Mouse (Mus musculus): ENCODE measurements around the gene Slc35f1. TPM values are rescaled to one million over a fixed set of nuclear protein-coding genes. Genes with fewer than 3 reads are reported as not detected.
"Not testable (repeated sequence)": the region's sequence is repeated elsewhere in the genome, so short reads cannot be mapped to it uniquely, and the experiment has no call there.

The Slc35f1 gene
- polyA plus RNA-seq, 1 experiment from 2014 or later, result 4.3 TPM

- no peaks in the 10 kb centered on the region for H3K27me3 ChIP-seq
- ATAC-seq (ENCODE audit: insufficient number of reproducible peaks, insufficient read depth, low FRiP score, low TSS enrichment, low read depth), result no peak
- WGBS, result 62% methylated on average over 6 of the region's 6 CpGs
- H3K27ac ChIP-seq, result no peak overlapping the region
- H3K4me2 ChIP-seq, result no peak overlapping the region
- H3K4me1 ChIP-seq, result no peaks in the 10 kb centered on the region
- H3K36me3 ChIP-seq, result no peaks in the 10 kb centered on the region
- no peak overlapping the region for H3K9ac ChIP-seq
- no peak overlapping the region for H3K4me3 ChIP-seq
- H3K9me3 ChIP-seq, result no peaks in the 10 kb centered on the region
Measured at GRCm38 (mm10) chr10:52877263-52878021, 187.1 kb downstream of the Slc35f1 start.

GRCm38 (mm10) chr10:52878093-52878801 is 187.9 kb downstream of the Slc35f1 start:
- ATAC-seq (ENCODE audit: insufficient number of reproducible peaks, insufficient read depth, low FRiP score, low TSS enrichment, low read depth), result no peak
- H3K4me3 ChIP-seq, result no peak overlapping the region
- H3K9ac ChIP-seq, result no peak overlapping the region
- H3K9me3 ChIP-seq, result no peaks in the 10 kb centered on the region
- WGBS, result 50% methylated on average over 4 of the region's 4 CpGs
- H3K36me3 ChIP-seq, result no peaks in the 10 kb centered on the region
- H3K27ac ChIP-seq, result no peak overlapping the region
- no peaks in the 10 kb centered on the region for H3K4me1 ChIP-seq
- no peaks in the 10 kb centered on the region for H3K27me3 ChIP-seq
- no peak overlapping the region for H3K4me2 ChIP-seq

GRCm38 (mm10) chr10:52896724-52897123 is 206.4 kb downstream of the Slc35f1 start:
- not testable (repeated sequence) for H3K4me3 ChIP-seq; H3K4me2 ChIP-seq; H3K9ac ChIP-seq; H3K9me3 ChIP-seq; H3K36me3 ChIP-seq; H3K27me3 ChIP-seq; H3K27ac ChIP-seq; ATAC-seq (ENCODE audit: insufficient number of reproducible peaks, insufficient read depth, low FRiP score, low TSS enrichment, low read depth); H3K4me1 ChIP-seq

- no peak overlapping the region for H3K4me3 ChIP-seq
- no peaks in the 10 kb centered on the region for H3K27me3 ChIP-seq
- ATAC-seq (ENCODE audit: insufficient number of reproducible peaks, insufficient read depth, low FRiP score, low TSS enrichment, low read depth), result no peak
- H3K9ac ChIP-seq, result no peak overlapping the region
- H3K4me1 ChIP-seq, result no peaks in the 10 kb centered on the region
- no peaks in the 10 kb centered on the region for H3K9me3 ChIP-seq
- no peaks in the 10 kb centered on the region for H3K36me3 ChIP-seq
- 75% methylated on average over 2 of the region's 2 CpGs for WGBS
- no peak overlapping the region for H3K4me2 ChIP-seq
- no peak overlapping the region for H3K27ac ChIP-seq
Measured at GRCm38 (mm10) chr10:52904914-52905313, 214.6 kb downstream of the Slc35f1 start.

- Histone ChIP-seq H3K27ac (no peak overlapping the region), H3K27me3 (no peaks in the 10 kb centered on the region), H3K4me3 (no peak overlapping the region), H3K9ac (no peak overlapping the region), H3K36me3 (no peaks in the 10 kb centered on the region), H3K4me1 (no peaks in the 10 kb centered on the region), H3K9me3 (no peaks in the 10 kb centered on the region), H3K4me2 (no peak overlapping the region)
- no peak for ATAC-seq (ENCODE audit: insufficient number of reproducible peaks, insufficient read depth, low FRiP score, low TSS enrichment, low read depth)
- WGBS, result 89% methylated on average over 2 of the region's 2 CpGs
Measured at GRCm38 (mm10) chr10:52911762-52912161, 221.4 kb downstream of the Slc35f1 start.

- no peaks in the 10 kb centered on the region for H3K36me3 ChIP-seq
- WGBS, result 80% methylated on average over 5 of the region's 5 CpGs
- no peak for ATAC-seq (ENCODE audit: insufficient number of reproducible peaks, insufficient read depth, low FRiP score, low TSS enrichment, low read depth)
- H3K27ac ChIP-seq, result no peak overlapping the region
- H3K4me2 ChIP-seq, result no peak overlapping the region
- H3K27me3 ChIP-seq, result no peaks in the 10 kb centered on the region
- H3K9ac ChIP-seq, result no peak overlapping the region
- H3K9me3 ChIP-seq, result no peaks in the 10 kb centered on the region
- H3K4me3 ChIP-seq, result no peak overlapping the region
- no peaks in the 10 kb centered on the region for H3K4me1 ChIP-seq
Measured at GRCm38 (mm10) chr10:52918715-52919114, 228.4 kb downstream of the Slc35f1 start.

GRCm38 (mm10) chr10:52923143-52923542 is 232.8 kb downstream of the Slc35f1 start:
- H3K4me3 ChIP-seq, result no peak overlapping the region
- H3K9ac ChIP-seq, result no peak overlapping the region
- H3K4me1 ChIP-seq, result no peaks in the 10 kb centered on the region
- no peak overlapping the region for H3K27ac ChIP-seq
- H3K36me3 ChIP-seq, result no peaks in the 10 kb centered on the region
- ATAC-seq (ENCODE audit: insufficient number of reproducible peaks, insufficient read depth, low FRiP score, low TSS enrichment, low read depth), result no peak
- H3K27me3 ChIP-seq, result no peaks in the 10 kb centered on the region
- 50% methylated on average over 8 of the region's 8 CpGs for WGBS
- no peak overlapping the region for H3K4me2 ChIP-seq
- H3K9me3 ChIP-seq, result no peaks in the 10 kb centered on the region

GRCm38 (mm10) chr10:52926330-52926729 is 236.0 kb downstream of the Slc35f1 start:
- WGBS, result 85% methylated on average over 3 of the region's 3 CpGs
- H3K27me3 ChIP-seq, result no peaks in the 10 kb centered on the region
- H3K9ac ChIP-seq, result no peak overlapping the region
- H3K4me2 ChIP-seq, result no peak overlapping the region
- H3K9me3 ChIP-seq, result no peaks in the 10 kb centered on the region
- H3K4me1 ChIP-seq, result no peaks in the 10 kb centered on the region
- no peak overlapping the region for H3K4me3 ChIP-seq
- no peak overlapping the region for H3K27ac ChIP-seq
- no peak for ATAC-seq (ENCODE audit: insufficient number of reproducible peaks, insufficient read depth, low FRiP score, low TSS enrichment, low read depth)
- no peaks in the 10 kb centered on the region for H3K36me3 ChIP-seq

- no peak overlapping the region for H3K4me3 ChIP-seq
- no peaks in the 10 kb centered on the region for H3K4me1 ChIP-seq
- no peaks in the 10 kb centered on the region for H3K36me3 ChIP-seq
- no peak overlapping the region for H3K9ac ChIP-seq
- no peaks in the 10 kb centered on the region for H3K9me3 ChIP-seq
- H3K4me2 ChIP-seq, result no peak overlapping the region
- H3K27me3 ChIP-seq, result no peaks in the 10 kb centered on the region
- 64% methylated on average over 1 of the region's 1 CpGs for WGBS
- ATAC-seq (ENCODE audit: insufficient number of reproducible peaks, insufficient read depth, low FRiP score, low TSS enrichment, low read depth), result no peak
- no peak overlapping the region for H3K27ac ChIP-seq
Measured at GRCm38 (mm10) chr10:52932159-52932558, 241.8 kb downstream of the Slc35f1 start.

- no peak for ATAC-seq (ENCODE audit: insufficient number of reproducible peaks, insufficient read depth, low FRiP score, low TSS enrichment, low read depth)
- no peak overlapping the region for H3K27ac ChIP-seq
- no peaks in the 10 kb centered on the region for H3K4me1 ChIP-seq
- no peaks in the 10 kb centered on the region for H3K27me3 ChIP-seq
- no peaks in the 10 kb centered on the region for H3K9me3 ChIP-seq
- H3K9ac ChIP-seq, result no peak overlapping the region
- no peak overlapping the region for H3K4me2 ChIP-seq
- no peak overlapping the region for H3K4me3 ChIP-seq
- no peaks in the 10 kb centered on the region for H3K36me3 ChIP-seq
Measured at GRCm38 (mm10) chr10:52934615-52935014, 244.3 kb downstream of the Slc35f1 start.

GRCm38 (mm10) chr10:52940111-52940830 is 249.9 kb downstream of the Slc35f1 start:
- Histone ChIP-seq H3K36me3 (no peaks in the 10 kb centered on the region), H3K4me3 (no peak overlapping the region), H3K9me3 (no peaks in the 10 kb centered on the region), H3K27ac (no peak overlapping the region), H3K4me1 (no peaks in the 10 kb centered on the region), H3K27me3 (no peaks in the 10 kb centered on the region), H3K4me2 (no peak overlapping the region), H3K9ac (no peak overlapping the region)
- 65% methylated on average over 1 of the region's 1 CpGs for WGBS
- ATAC-seq (ENCODE audit: insufficient number of reproducible peaks, insufficient read depth, low FRiP score, low TSS enrichment, low read depth), result no peak

- Histone ChIP-seq H3K27me3 (no peaks in the 10 kb centered on the region), H3K4me2 (no peak overlapping the region), H3K9ac (no peak overlapping the region), H3K4me1 (no peaks in the 10 kb centered on the region), H3K36me3 (no peaks in the 10 kb centered on the region), H3K27ac (no peak overlapping the region), H3K4me3 (no peak overlapping the region), H3K9me3 (no peaks in the 10 kb centered on the region)
- 55% methylated on average over 5 of the region's 5 CpGs for WGBS
- no peak for ATAC-seq (ENCODE audit: insufficient number of reproducible peaks, insufficient read depth, low FRiP score, low TSS enrichment, low read depth)
Measured at GRCm38 (mm10) chr10:52940831-52941216, 250.5 kb downstream of the Slc35f1 start.

All from embryonic facial prominence, embryonic 13.5 days (tissue).